Mouse (Mus musculus): ENCODE measurements around the gene Pglyrp1. TPM values are rescaled to one million over a fixed set of nuclear protein-coding genes. Genes with fewer than 3 reads are reported as not detected.

Pglyrp1 gene
- total RNA-seq, 1 experiment = 0.89 TPM

GRCm38 (mm10) chr7:18873253-18873652 is 2.1 kb downstream of the Pglyrp1 start:
- H3K4me3 ChIP-seq (ENCODE audit: insufficient read depth in 1 of 2, low read depth in 1 of 2, low read length in 2 of 2, poor library complexity in 1 of 2, severe bottlenecking in 1 of 2) = peak overlapping the region; percentile 13 to 15; a peak in 2 of 4 replicates
- no peaks in the 10 kb centered on the region for H3K9me3 ChIP-seq (ENCODE audit: control insufficient read depth, insufficient read depth, low read depth, low read length)
- H3K4me1 ChIP-seq (ENCODE audit: control insufficient read depth in 2 of 2, insufficient read depth in 2 of 2, low read length in 2 of 2, poor library complexity in 1 of 2) = peaks cover 0 to 4% of the 10 kb centered on the region in 2 experiments; a peak in 1 of 4 replicates
- no peaks in the 10 kb centered on the region for H3K36me3 ChIP-seq (ENCODE audit: control insufficient read depth, insufficient read depth, low read length, poor library complexity, severe bottlenecking)
- in situ Hi-C loops (cut with MboI; ENCODE audit: low sequenced_read_pairs in 2 of 2, unreplicated experiment in 2 of 2) = loop anchor here (25.0 kb wide), 2 partner anchors 636 to 661 kb away; partner anchors contain the start of gene Mill1 (in 1 of the 2)
- TF ChIP-seq ZC3H11A (IDR thresholded peaks at IDR 0.05; ENCODE audit: borderline replicate concordance, low read depth, low read length) (peak; percentile 82; the same call in 1 of the 2 replicates), ZNF384 (IDR thresholded peaks at IDR 0.05; ENCODE audit: low read depth, low read length) (no peak), MAFK (IDR thresholded peaks at IDR 0.05; ENCODE audit: insufficient read depth, low read depth, low read length) (no peak), CHD2 (IDR thresholded peaks at IDR 0.05; ENCODE audit: low read depth, low read length) (no peak), HCFC1 (IDR thresholded peaks at IDR 0.05; ENCODE audit: borderline replicate concordance, insufficient read depth, low read length) (no peak)
- DNase-seq (ENCODE audit: low read depth, low spot score) = peak; percentile 73
- no peak overlapping the region; the same call in 1 of the 2 replicates for H3K9ac ChIP-seq (ENCODE audit: insufficient read depth, low read depth, low read length, poor library complexity, severe bottlenecking)
- no peak overlapping the region for H3K27ac ChIP-seq (ENCODE audit: insufficient read depth, low read depth, low read length, poor library complexity, severe bottlenecking)

DNA sequence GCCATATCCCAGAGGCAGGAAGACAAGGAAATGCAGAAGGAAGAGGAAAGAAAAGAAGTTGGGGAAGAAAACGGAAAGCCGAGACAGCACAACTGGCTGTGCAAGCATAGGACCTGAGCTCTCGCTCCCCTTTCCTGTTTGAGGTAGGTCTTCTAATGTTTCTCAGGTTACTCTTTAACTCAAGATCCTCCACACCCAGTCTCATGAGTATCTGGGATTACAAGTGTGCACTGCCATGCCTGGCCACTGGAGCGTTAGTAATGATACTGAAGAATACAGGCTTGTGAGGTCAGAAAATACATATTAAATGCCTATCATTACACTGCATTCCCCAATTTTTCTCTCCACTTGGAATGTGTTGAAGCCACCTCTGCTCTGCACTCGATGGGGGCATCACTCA is 4.2 kb downstream of the Pglyrp1 start:
- H3K4me1 ChIP-seq (ENCODE audit: control insufficient read depth in 2 of 2, insufficient read depth in 2 of 2, low read length in 2 of 2, poor library complexity in 1 of 2) = peaks cover 0 to 4% of the 10 kb centered on the region in 2 experiments; a peak in 1 of 4 replicates
- in situ Hi-C loops (cut with MboI; ENCODE audit: low sequenced_read_pairs in 2 of 2, unreplicated experiment in 2 of 2) = no loop called here
- H3K9me3 ChIP-seq (ENCODE audit: control insufficient read depth, insufficient read depth, low read depth, low read length) = no peaks in the 10 kb centered on the region
- no peak overlapping the region for H3K4me3 ChIP-seq (ENCODE audit: insufficient read depth in 1 of 2, low read depth in 1 of 2, low read length in 2 of 2, poor library complexity in 1 of 2, severe bottlenecking in 1 of 2)
- H3K36me3 ChIP-seq (ENCODE audit: control insufficient read depth, insufficient read depth, low read length, poor library complexity, severe bottlenecking) = no peaks in the 10 kb centered on the region
- no peak overlapping the region for H3K27ac ChIP-seq (ENCODE audit: insufficient read depth, low read depth, low read length, poor library complexity, severe bottlenecking)
- DNase-seq (ENCODE audit: low read depth, low spot score) = no peak
- H3K9ac ChIP-seq (ENCODE audit: insufficient read depth, low read depth, low read length, poor library complexity, severe bottlenecking) = no peak overlapping the region
- TF ChIP-seq ZNF384 (IDR thresholded peaks at IDR 0.05; ENCODE audit: low read depth, low read length) = no peak
- no peak for TF ChIP-seq HCFC1 (IDR thresholded peaks at IDR 0.05; ENCODE audit: borderline replicate concordance, insufficient read depth, low read length)
- TF ChIP-seq MAFK (IDR thresholded peaks at IDR 0.05; ENCODE audit: insufficient read depth, low read depth, low read length) = no peak
- TF ChIP-seq CHD2 (IDR thresholded peaks at IDR 0.05; ENCODE audit: low read depth, low read length) = no peak
- no peak for TF ChIP-seq ZC3H11A (IDR thresholded peaks at IDR 0.05; ENCODE audit: borderline replicate concordance, low read depth, low read length)

GRCm38 (mm10) chr7:18878691-18879090 is 7.6 kb downstream of the Pglyrp1 start:
- no peak for TF ChIP-seq MAFK (IDR thresholded peaks at IDR 0.05; ENCODE audit: insufficient read depth, low read depth, low read length)
- TF ChIP-seq ZC3H11A (IDR thresholded peaks at IDR 0.05; ENCODE audit: borderline replicate concordance, low read depth, low read length) = no peak
- no peak for TF ChIP-seq ZNF384 (IDR thresholded peaks at IDR 0.05; ENCODE audit: low read depth, low read length)
- no peak for TF ChIP-seq CHD2 (IDR thresholded peaks at IDR 0.05; ENCODE audit: low read depth, low read length)
- no peak for TF ChIP-seq HCFC1 (IDR thresholded peaks at IDR 0.05; ENCODE audit: borderline replicate concordance, insufficient read depth, low read length)
- no peak overlapping the region for H3K9ac ChIP-seq (ENCODE audit: insufficient read depth, low read depth, low read length, poor library complexity, severe bottlenecking)
- H3K4me1 ChIP-seq (ENCODE audit: control insufficient read depth in 2 of 2, insufficient read depth in 2 of 2, low read length in 2 of 2, poor library complexity in 1 of 2) = no peaks in the 10 kb centered on the region; a peak in 1 of 4 replicates
- DNase-seq (ENCODE audit: low read depth, low spot score) = no peak
- in situ Hi-C loops (cut with MboI; ENCODE audit: low sequenced_read_pairs in 2 of 2, unreplicated experiment in 2 of 2) = no loop called here
- H3K27ac ChIP-seq (ENCODE audit: insufficient read depth, low read depth, low read length, poor library complexity, severe bottlenecking) = no peak overlapping the region
- no peaks in the 10 kb centered on the region for H3K36me3 ChIP-seq (ENCODE audit: control insufficient read depth, insufficient read depth, low read length, poor library complexity, severe bottlenecking)
- H3K9me3 ChIP-seq (ENCODE audit: control insufficient read depth, insufficient read depth, low read depth, low read length) = no peaks in the 10 kb centered on the region
- no peak overlapping the region for H3K4me3 ChIP-seq (ENCODE audit: insufficient read depth in 1 of 2, low read depth in 1 of 2, low read length in 2 of 2, poor library complexity in 1 of 2, severe bottlenecking in 1 of 2)

DNA sequence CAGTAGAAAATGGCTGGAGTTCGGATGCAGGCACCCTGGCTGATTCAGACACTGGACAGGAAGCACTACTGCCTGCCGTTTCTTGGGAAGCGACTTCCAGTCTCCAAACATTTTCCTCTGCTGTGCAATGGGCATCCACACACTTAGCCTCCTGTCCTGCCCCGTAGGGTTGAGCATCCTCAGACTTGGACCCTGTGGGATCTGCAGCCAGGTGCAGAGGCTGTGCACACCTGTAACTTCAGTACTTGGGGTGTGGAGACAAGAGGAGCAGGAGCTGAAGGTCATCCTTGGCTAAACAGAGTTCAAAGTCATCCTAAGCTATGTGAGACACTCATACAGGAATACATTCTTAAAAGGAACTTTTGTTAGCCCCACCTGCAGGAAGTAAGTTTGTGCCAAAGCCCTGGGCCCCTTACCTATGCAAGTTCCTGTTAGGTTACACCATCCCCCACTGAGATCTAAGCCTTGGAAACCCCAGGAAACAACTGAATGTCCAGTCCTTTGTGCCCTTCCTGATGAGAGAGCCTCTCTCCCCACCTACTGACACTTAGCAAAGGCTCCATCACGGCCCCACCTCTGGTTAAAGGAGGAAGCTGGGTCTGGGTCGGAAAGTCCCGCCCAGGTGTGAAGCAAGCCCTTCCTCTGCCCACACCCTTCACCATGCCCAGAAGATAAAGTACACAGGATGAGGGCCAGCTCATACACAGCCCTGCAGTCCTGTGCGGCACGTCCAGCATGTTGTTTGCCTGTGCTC is 13.0 kb downstream of the Pglyrp1 start:
- in situ Hi-C loops (cut with MboI; ENCODE audit: low sequenced_read_pairs in 2 of 2, unreplicated experiment in 2 of 2) = no loop called here
- H3K36me3 ChIP-seq (ENCODE audit: control insufficient read depth, insufficient read depth, low read length, poor library complexity, severe bottlenecking) = no peaks in the 10 kb centered on the region
- no peak for TF ChIP-seq ZC3H11A (IDR thresholded peaks at IDR 0.05; ENCODE audit: borderline replicate concordance, low read depth, low read length)
- TF ChIP-seq MAFK (IDR thresholded peaks at IDR 0.05; ENCODE audit: insufficient read depth, low read depth, low read length) = no peak
- no peak for TF ChIP-seq HCFC1 (IDR thresholded peaks at IDR 0.05; ENCODE audit: borderline replicate concordance, insufficient read depth, low read length)
- no peak for TF ChIP-seq ZNF384 (IDR thresholded peaks at IDR 0.05; ENCODE audit: low read depth, low read length)
- no peak for TF ChIP-seq CHD2 (IDR thresholded peaks at IDR 0.05; ENCODE audit: low read depth, low read length)
- DNase-seq (ENCODE audit: low read depth, low spot score) = peak; percentile 40
- peaks cover 0 to 8% of the 10 kb centered on the region in 2 experiments; a peak in 1 of 4 replicates for H3K4me1 ChIP-seq (ENCODE audit: control insufficient read depth in 2 of 2, insufficient read depth in 2 of 2, low read length in 2 of 2, poor library complexity in 1 of 2)
- H3K9me3 ChIP-seq (ENCODE audit: control insufficient read depth, insufficient read depth, low read depth, low read length) = no peaks in the 10 kb centered on the region
- H3K9ac ChIP-seq (ENCODE audit: insufficient read depth, low read depth, low read length, poor library complexity, severe bottlenecking) = peak overlapping the region; percentile 41; the same call in 1 of the 2 replicates
- H3K27ac ChIP-seq (ENCODE audit: insufficient read depth, low read depth, low read length, poor library complexity, severe bottlenecking) = no peak overlapping the region
- peak overlapping the region; percentile 29 to 36; a peak in 3 of 4 replicates for H3K4me3 ChIP-seq (ENCODE audit: insufficient read depth in 1 of 2, low read depth in 1 of 2, low read length in 2 of 2, poor library complexity in 1 of 2, severe bottlenecking in 1 of 2)
